Mouse (Mus musculus) kidney, adult 2 months (tissue): Measurements from ENCODE around the gene Oaf.

ENCODE experiments used
- CTCF ChIP-seq: fragments of 200-500 bp; conservative IDR thresholded peaks from 2 replicates; pipeline ENCODE4 v1.5.1; 2011; ENCODE audit warnings: low read depth, mild to moderate bottlenecking, control low read depth, low read length, moderate library complexity, mixed read lengths; ENCODE audit not compliant: insufficient read depth, insufficient read length
- POLR2A ChIP-seq: fragments of 200-500 bp; IDR thresholded peaks from one replicate; pipeline ENCODE4 v1.6.1; 2011; ENCODE audit warnings: low read depth, low read length, control low read depth

GRCm38 (mm10) chr9:43253271-43253681 is 13.6 kb upstream of the Oaf start:
- TF ChIP-seq POLR2A (no peak), CTCF (no peak)
